Mouse (Mus musculus): ENCODE data around the gene Tmem109. TPM values are rescaled to one million over a fixed set of nuclear protein-coding genes. Genes with fewer than 3 reads are reported as not detected.

The Tmem109 gene
- total RNA-seq, 1 experiment from 2014 or later, result 11.5 TPM

Other genes with a start within 250 kb of the Tmem109 start
- not detected in 2 replicates for gene Vwce, start 247.8 kb downstream of the Tmem109 start, total RNA-seq (2017)
- gene Pga5, start 203.9 kb downstream of the Tmem109 start, total RNA-seq (2017), result not detected in 2 replicates
- 21.0 and 25.6 TPM in 2 replicates for gene Vps37c, start 193.3 kb downstream of the Tmem109 start, total RNA-seq (2017)
- 16.7 and 18.7 TPM in 2 replicates for gene Cd5, start 143.0 kb downstream of the Tmem109 start, total RNA-seq (2017)
- gene Cd6, start 51.9 kb downstream of the Tmem109 start, total RNA-seq (2017), result 10.7 and 11.2 TPM in 2 replicates
- gene Slc15a3, start 42.3 kb downstream of the Tmem109 start, total RNA-seq (2017), result 54.1 and 61.9 TPM in 2 replicates
- 1.5 and 2.1 TPM in 2 replicates for gene Tmem132a, start 12.1 kb downstream of the Tmem109 start, total RNA-seq (2017)
- 32.0 and 58.0 TPM in 2 replicates for gene Prpf19, start 13.2 kb upstream of the Tmem109 start, total RNA-seq (2017)
- not detected in 2 replicates for gene Zp1, start 38.6 kb upstream of the Tmem109 start, total RNA-seq (2017)
- 0.23 and 0.74 TPM in 2 replicates for gene Ptgdr2, start 55.2 kb upstream of the Tmem109 start, total RNA-seq (2017)
- gene Ccdc86, start 67.3 kb upstream of the Tmem109 start, total RNA-seq (2017), result 11.7 and 14.3 TPM in 2 replicates
- not detected in 2 replicates for gene Ms4a10, start 92.7 kb upstream of the Tmem109 start, total RNA-seq (2017)
- not detected in 2 replicates for gene Ms4a15, start 111.2 kb upstream of the Tmem109 start, total RNA-seq (2017)
- not detected in 2 replicates for gene Ms4a18, start 136.0 kb upstream of the Tmem109 start, total RNA-seq (2017)
- gene Ms4a8a, start 199.1 kb upstream of the Tmem109 start, total RNA-seq (2017), result 1.4 and 3.6 TPM in 2 replicates
- not detected in 2 replicates for gene 1700017D01Rik, start 248.9 kb upstream of the Tmem109 start, total RNA-seq (2017)

Data from neutrophil, adult 5-6 weeks (primary cell).